Mouse (Mus musculus): ENCODE results near the gene Phldb2. TPM values are rescaled to one million over a fixed set of nuclear protein-coding genes. Genes with fewer than 3 reads are reported as not detected.

Gene Phldb2
- polyA plus RNA-seq, 1 experiment from 2014 or later: 7.5 TPM

DNA sequence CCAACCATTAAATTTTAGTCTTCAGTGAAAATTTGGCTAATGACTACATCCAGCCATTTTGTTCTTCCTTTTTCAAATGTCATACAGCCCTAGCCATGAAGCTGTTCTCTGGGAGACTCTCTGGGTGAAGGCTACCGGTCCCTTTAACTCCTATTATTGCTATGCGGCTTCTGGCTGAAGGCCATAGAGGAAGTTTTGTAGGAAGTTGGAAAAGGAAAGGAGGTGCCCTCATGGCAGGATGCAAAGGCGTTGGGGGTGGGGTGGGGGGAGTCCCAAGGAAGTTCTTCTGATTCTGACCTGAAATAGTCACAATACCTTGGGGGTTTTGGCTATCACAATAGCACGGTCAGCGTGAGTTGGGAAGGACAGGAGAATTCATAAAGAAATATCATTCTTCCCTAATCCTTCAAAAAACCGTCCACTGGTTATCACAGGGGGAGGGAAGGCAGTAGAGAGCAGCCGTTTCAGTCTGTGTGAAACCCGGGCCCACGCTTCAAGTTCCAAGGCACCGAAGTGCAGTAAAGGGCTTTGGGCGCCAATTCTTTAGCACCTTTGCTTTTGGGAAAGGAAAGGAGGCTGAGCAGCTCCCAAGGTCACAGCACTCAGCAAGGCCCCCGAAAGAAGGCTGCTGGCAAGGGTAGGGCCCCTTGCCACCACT lies 195.8 kb downstream of the Phldb2 start:
- Histone ChIP-seq H3K9me3 (ENCODE audit: control insufficient read depth, low read length) (no peaks in the 10 kb centered on the region), H3K4me1 (replicated peaks; ENCODE audit: control insufficient read depth, insufficient read depth, low read length) (no peaks in the 10 kb centered on the region), H3K9ac (no peak overlapping the region), H3K36me3 (replicated peaks; ENCODE audit: control insufficient read depth, insufficient read depth) (no peaks in the 10 kb centered on the region), H3K4me2 (replicated peaks) (no peak overlapping the region), H3K27ac (0 out of 2 replicates have a peak overlapping the region, but pooled peaks have one; percentile 20), H3K4me3 (replicated peaks; ENCODE audit: low read length) (no peak overlapping the region), H3K27me3 (ENCODE audit: control insufficient read depth, insufficient read depth, low read length) (no peaks in the 10 kb centered on the region)
- ATAC-seq (ENCODE audit: low FRiP score) (peak; percentile 31; the same call in 1 of the 2 replicates), DNase-seq (ENCODE audit: low spot score) (no peak)
- 88% methylated on average over 12 of the region's 12 CpGs for WGBS

DNA sequence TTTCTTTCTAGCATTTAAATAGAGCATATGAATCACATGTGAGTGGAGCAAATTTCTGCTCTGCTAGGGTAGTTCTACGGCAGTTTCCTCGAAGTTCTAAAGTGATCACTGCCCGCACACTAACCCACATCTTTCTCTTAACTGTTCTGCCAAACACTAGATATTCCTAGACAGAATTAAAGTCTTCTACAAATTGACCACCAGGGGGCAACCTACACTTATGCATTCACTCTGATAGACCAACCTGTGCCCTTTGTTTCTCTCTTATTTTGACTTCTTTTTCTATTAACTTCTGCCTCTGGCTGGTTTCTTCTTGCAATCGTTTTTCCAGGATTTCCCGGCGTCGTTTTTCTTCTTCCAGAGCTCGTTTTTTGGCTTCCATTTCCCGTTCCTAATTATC lies 196.5 kb downstream of the Phldb2 start:
- Histone ChIP-seq H3K9ac (no peak overlapping the region), H3K9me3 (ENCODE audit: control insufficient read depth, low read length) (no peaks in the 10 kb centered on the region), H3K4me3 (replicated peaks; ENCODE audit: low read length) (no peak overlapping the region), H3K4me2 (replicated peaks) (no peak overlapping the region), H3K36me3 (replicated peaks; ENCODE audit: control insufficient read depth, insufficient read depth) (no peaks in the 10 kb centered on the region), H3K27ac (no peak overlapping the region), H3K4me1 (replicated peaks; ENCODE audit: control insufficient read depth, insufficient read depth, low read length) (no peaks in the 10 kb centered on the region), H3K27me3 (ENCODE audit: control insufficient read depth, insufficient read depth, low read length) (no peaks in the 10 kb centered on the region)
- ATAC-seq (ENCODE audit: low FRiP score): peak; percentile 88
- 43% methylated on average over 9 of the region's 9 CpGs for WGBS
- DNase-seq (ENCODE audit: low spot score): peak; percentile 88

DNA sequence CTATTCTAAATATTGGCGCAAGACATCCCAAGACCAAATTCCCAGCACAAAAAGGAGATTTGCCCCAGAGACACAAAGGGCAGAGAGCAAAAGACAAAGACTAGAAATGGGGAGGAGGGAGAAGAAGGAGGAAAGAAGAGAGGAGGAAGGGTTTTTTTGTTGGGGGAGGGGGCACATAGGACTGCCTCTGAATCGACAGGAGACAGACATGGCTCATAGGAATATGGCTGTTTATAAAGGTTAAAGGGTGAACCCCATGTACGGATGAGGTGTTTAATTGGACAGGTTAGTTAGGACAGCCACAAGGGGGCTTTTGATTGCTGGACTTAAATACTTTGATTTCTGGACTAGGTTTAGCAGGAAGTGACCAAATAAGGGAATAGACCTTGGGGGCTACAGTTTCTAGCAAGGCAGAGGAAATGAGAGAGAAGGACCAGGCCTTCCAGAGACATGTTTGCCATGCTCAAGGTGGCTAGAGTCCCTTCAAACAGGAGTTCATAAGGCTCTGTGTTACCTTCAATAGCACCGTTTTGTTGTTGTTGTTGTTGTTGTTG lies 209.7 kb downstream of the Phldb2 start:
- Histone ChIP-seq H3K4me1 (replicated peaks; ENCODE audit: control insufficient read depth, insufficient read depth, low read length) (peaks cover 5% of the 10 kb centered on the region; the same call in 1 of the 2 replicates), H3K4me3 (replicated peaks; ENCODE audit: low read length) (peak overlapping the region; percentile 80), H3K9me3 (ENCODE audit: control insufficient read depth, low read length) (no peaks in the 10 kb centered on the region), H3K36me3 (replicated peaks; ENCODE audit: control insufficient read depth, insufficient read depth) (peaks cover under 1% of the 10 kb centered on the region; the same call in 1 of the 2 replicates), H3K4me2 (replicated peaks) (peak overlapping the region; percentile 71), H3K27me3 (ENCODE audit: control insufficient read depth, insufficient read depth, low read length) (no peaks in the 10 kb centered on the region), H3K9ac (peak overlapping the region; percentile 86), H3K27ac (peak overlapping the region; percentile 94)
- ATAC-seq (ENCODE audit: low FRiP score) (no peak), DNase-seq (ENCODE audit: low spot score) (no peak)
- 64% methylated on average over 4 of the region's 4 CpGs for WGBS

DNA sequence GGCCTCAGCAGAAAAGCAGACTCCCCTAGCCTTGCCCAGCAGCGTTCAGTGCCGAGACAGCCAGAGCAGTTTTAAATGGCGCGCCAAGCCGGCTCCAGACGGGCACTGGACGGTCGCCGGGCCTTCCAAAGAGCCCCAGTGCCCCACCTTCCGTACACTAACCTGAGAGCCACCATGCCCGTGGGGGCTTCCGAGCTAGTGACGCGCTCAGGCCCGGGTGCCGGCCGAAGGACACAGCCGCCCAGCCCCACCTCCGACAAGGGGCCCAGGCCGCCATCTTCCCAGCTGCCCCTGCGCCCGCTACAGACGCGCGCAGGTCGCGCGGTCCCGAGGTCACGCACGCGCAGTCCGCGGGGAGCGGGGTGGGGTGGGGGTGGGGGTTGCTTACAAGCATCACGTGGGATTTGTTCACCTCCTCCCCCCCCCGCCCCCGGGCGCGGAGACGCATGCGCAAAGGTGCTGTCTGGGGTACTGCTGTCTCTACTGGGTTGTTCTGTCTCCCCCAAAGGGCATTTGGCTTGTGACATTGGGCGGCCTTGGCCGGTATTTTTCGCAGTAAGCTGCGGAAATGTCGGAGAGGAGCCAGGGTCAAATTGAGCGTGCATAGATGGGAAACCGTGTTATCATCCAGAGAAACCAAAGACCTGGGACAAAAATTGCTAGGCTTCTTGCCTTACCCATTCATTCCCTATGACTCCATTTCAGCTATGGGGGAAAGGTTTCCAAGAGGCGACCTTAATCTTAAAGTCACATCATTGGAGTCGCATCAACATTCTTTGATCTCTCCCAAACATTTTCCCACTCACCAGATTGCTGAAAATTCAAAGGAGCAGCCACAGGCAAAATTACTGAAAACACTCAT lies 210.6 kb downstream of the Phldb2 start, which contains the start of gene Abhd10:
TSS of gene Abhd10 (minus strand) at position 341 of the 862 bp plus-strand sequence.
- ATAC-seq (ENCODE audit: low FRiP score): peak; percentile 98

DNA sequence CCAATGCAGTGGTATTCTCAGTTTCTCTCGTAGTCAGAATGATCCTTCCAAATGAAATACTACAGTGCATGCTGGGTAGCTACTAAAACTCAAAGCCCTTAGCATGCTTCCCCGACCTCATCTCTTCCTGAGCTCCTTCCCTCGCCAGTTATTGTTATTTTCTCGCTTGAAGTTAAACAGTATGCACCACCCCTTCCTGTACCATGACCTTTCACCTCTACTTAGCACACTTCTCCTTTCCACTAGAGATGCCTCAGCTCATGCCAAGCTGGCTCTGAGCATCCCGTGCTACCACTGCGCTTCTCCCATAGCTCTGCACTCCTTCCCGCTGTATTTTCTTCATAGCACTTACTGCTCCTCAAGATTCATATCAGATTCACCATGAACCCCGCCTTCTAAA lies 215.5 kb downstream of the Phldb2 start:
- Histone ChIP-seq H3K27me3 (ENCODE audit: control insufficient read depth, insufficient read depth, low read length) (no peaks in the 10 kb centered on the region), H3K4me3 (replicated peaks; ENCODE audit: low read length) (no peak overlapping the region), H3K9me3 (ENCODE audit: control insufficient read depth, low read length) (no peaks in the 10 kb centered on the region), H3K36me3 (replicated peaks; ENCODE audit: control insufficient read depth, insufficient read depth) (peaks cover 41% of the 10 kb centered on the region), H3K4me1 (replicated peaks; ENCODE audit: control insufficient read depth, insufficient read depth, low read length) (no peaks in the 10 kb centered on the region; the same call in 1 of the 2 replicates), H3K9ac (no peak overlapping the region), H3K4me2 (replicated peaks) (no peak overlapping the region), H3K27ac (no peak overlapping the region)
- DNase-seq (ENCODE audit: low spot score) (no peak), ATAC-seq (ENCODE audit: low FRiP score) (no peak)
- 91% methylated on average over 8 of the region's 8 CpGs for whole genome bisulfite sequencing

More for the DNA sequence above, 210.6 kb downstream of the Phldb2 start, which contains the start of gene Abhd10:
- H3K9ac ChIP-seq: peak within 1 kb of the TSS; percentile 86
- H3K4me2 ChIP-seq (replicated peaks): peak within 1 kb of the TSS; percentile 71
- peaks cover 5% of the 10 kb centered on the region; the same call in 1 of the 2 replicates for H3K4me1 ChIP-seq (replicated peaks; ENCODE audit: control insufficient read depth, insufficient read depth, low read length)
- H3K27ac ChIP-seq: peak within 1 kb of the TSS; percentile 94
- no peaks in the 10 kb centered on the region for H3K9me3 ChIP-seq (ENCODE audit: control insufficient read depth, low read length)
- WGBS: 1% methylated on average over 43 of the region's 51 CpGs
- H3K27me3 ChIP-seq (ENCODE audit: control insufficient read depth, insufficient read depth, low read length): no peaks in the 10 kb centered on the region
- DNase-seq (ENCODE audit: low spot score): peak; percentile 97
- H3K36me3 ChIP-seq (replicated peaks; ENCODE audit: control insufficient read depth, insufficient read depth): peaks cover 6% of the 10 kb centered on the region
- H3K4me3 ChIP-seq (replicated peaks; ENCODE audit: low read length): peak within 1 kb of the TSS; percentile 80

DNA sequence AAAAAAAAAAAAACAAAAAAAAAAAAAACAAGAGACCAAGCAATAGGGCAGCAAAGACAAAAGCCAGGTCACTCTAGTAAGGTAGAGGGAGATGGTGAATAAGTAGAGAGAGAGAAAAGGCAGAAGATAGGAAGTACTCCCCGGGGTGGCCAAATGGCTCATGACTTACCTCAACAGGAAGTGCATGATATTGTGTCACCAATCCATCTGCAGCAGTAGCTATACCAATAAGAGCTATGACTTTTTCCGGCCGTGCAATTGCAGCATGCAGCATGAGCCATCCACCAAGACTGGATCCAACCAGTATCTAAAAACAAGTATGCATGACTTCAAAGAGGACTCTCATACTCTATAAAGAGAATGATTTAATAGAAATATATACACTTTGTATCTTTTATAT lies 216.7 kb downstream of the Phldb2 start:
- DNase-seq (ENCODE audit: low spot score) (no peak), ATAC-seq (ENCODE audit: low FRiP score) (no peak)

DNA sequence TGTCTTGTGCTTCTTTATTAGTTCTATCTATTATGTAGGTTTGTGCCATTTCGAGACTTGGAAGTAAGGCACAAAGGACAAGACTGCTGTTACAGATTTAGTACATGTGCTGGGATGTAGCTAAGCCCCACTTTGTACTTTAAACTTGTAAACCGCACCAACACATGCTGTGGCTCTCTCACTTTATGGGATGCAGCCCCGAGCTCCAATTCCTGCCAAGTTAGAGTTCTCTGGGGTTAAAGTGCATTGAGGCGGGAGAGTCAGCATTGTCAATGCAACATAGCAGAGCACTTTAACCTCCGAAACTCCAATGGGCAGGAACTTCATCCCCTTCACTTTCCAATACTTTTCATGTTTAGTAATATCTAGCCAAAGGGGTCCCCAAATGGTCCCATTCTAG lies 224.2 kb downstream of the Phldb2 start:
- no peak overlapping the region for H3K4me2 ChIP-seq (replicated peaks)
- H3K36me3 ChIP-seq (replicated peaks; ENCODE audit: control insufficient read depth, insufficient read depth): peaks cover 44% of the 10 kb centered on the region
- H3K9ac ChIP-seq: no peak overlapping the region
- no peak overlapping the region for H3K4me3 ChIP-seq (replicated peaks; ENCODE audit: low read length)
- no peaks in the 10 kb centered on the region for H3K4me1 ChIP-seq (replicated peaks; ENCODE audit: control insufficient read depth, insufficient read depth, low read length)
- H3K27me3 ChIP-seq (ENCODE audit: control insufficient read depth, insufficient read depth, low read length): no peaks in the 10 kb centered on the region
- 87% methylated on average over 5 of the region's 5 CpGs for WGBS
- ATAC-seq (ENCODE audit: low FRiP score) (no peak), DNase-seq (ENCODE audit: low spot score) (no peak)
- no peak overlapping the region for H3K27ac ChIP-seq
- no peaks in the 10 kb centered on the region for H3K9me3 ChIP-seq (ENCODE audit: control insufficient read depth, low read length)

More for the DNA sequence above, 216.7 kb downstream of the Phldb2 start:
- Histone ChIP-seq H3K9me3 (ENCODE audit: control insufficient read depth, low read length) (no peaks in the 10 kb centered on the region), H3K9ac (no peak overlapping the region), H3K4me3 (replicated peaks; ENCODE audit: low read length) (no peak overlapping the region), H3K4me1 (replicated peaks; ENCODE audit: control insufficient read depth, insufficient read depth, low read length) (no peaks in the 10 kb centered on the region; the same call in 1 of the 2 replicates), H3K4me2 (replicated peaks) (no peak overlapping the region), H3K27ac (no peak overlapping the region), H3K36me3 (replicated peaks; ENCODE audit: control insufficient read depth, insufficient read depth) (peaks cover 51% of the 10 kb centered on the region), H3K27me3 (ENCODE audit: control insufficient read depth, insufficient read depth, low read length) (no peaks in the 10 kb centered on the region)
- 94% methylated on average over 3 of the region's 3 CpGs for WGBS

DNA sequence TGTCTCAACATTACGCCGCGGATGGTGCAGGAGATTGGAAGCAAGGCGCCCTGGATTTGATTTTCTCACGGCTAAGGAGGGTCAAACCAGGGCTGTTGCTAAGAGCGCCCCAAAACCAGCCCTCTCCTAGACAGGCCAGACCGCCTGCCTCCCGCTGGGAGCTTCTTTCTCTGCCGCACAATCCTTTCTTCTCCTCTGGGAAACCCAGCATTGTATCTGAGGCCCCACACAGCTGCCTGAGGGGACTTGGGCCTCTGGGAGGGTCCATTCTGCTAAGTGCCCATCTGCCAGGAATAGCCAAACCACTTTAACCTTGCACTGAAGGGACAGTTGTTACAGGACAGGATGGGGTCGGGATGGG lies 228.7 kb downstream of the Phldb2 start:
- Histone ChIP-seq H3K9ac (peak overlapping the region; percentile 86), H3K27me3 (ENCODE audit: control insufficient read depth, insufficient read depth, low read length) (no peaks in the 10 kb centered on the region), H3K36me3 (replicated peaks; ENCODE audit: control insufficient read depth, insufficient read depth) (peaks cover 30% of the 10 kb centered on the region), H3K9me3 (ENCODE audit: control insufficient read depth, low read length) (no peaks in the 10 kb centered on the region), H3K4me1 (replicated peaks; ENCODE audit: control insufficient read depth, insufficient read depth, low read length) (peaks cover 32% of the 10 kb centered on the region), H3K27ac (peak overlapping the region; percentile 96), H3K4me2 (replicated peaks) (peak overlapping the region; percentile 71), H3K4me3 (replicated peaks; ENCODE audit: low read length) (peak overlapping the region; percentile 52)
- ATAC-seq (ENCODE audit: low FRiP score) (peak; percentile 75), DNase-seq (ENCODE audit: low spot score) (no peak)
- 0% methylated on average over 10 of the region's 10 CpGs for WGBS
